Mouse (Mus musculus) left cerebral cortex, postnatal 14 days (tissue): ENCODE measurements around the gene Gm20388. TPM values are rescaled to one million over a fixed set of nuclear protein-coding genes. Genes with fewer than 3 reads are reported as not detected.

Experiments used
- DNase-seq, 2 experiments: peaks; one replicate each; pipeline ENCODE4 v3.0.0; 2021 to 2022; ENCODE audit warnings: low spot score in 2 of 2, mixed read lengths in 1 of 2
- intact Hi-C: fragments of 180-260 bp; cut with DNase I; formaldehyde crosslinking; loops from one replicate; pipeline ENCODE4 v1.15.1; 2025
- total RNA-seq, 2 experiments: library from RNA; stranded (reverse); gene quantifications; 2 replicates each; pipeline ENCODE4 v1.2.3; 2021

Gene Gm20388
- total RNA-seq, 2 experiments from 2014 or later: 2.8 to 7.3 TPM

GRCm38 (mm10) chr8:121919158-121919557 is 2008.5 kb downstream of the Gm20388 start:
- intact Hi-C loops: no loop called here
- DNase-seq: no peak

DNA sequence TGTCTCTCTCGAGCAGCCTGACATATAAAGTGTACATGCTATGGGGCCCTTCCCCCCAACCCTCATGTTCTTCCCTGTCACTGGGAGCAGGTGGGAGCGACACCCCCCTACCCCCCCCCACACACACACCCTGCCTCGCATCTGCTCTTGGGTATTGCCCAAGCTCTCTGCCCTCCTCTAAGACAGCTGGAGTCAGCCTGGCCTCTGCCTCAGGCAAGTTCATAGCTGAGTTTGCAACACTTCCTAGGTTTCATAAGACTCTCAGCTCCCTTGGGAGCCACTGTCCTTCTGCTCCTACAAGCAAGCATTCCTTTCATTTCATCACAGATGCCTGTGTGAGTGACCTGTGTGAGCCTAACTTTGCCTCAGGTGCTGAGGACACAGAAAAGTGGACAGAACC is 2009.1 kb downstream of the Gm20388 start:
- DNase-seq: no peak
- intact Hi-C loops: no loop called here

- no peak for DNase-seq
- intact Hi-C loops: no loop called here
Observed at GRCm38 (mm10) chr8:121921582-121921981, 2010.9 kb downstream of the Gm20388 start.

GRCm38 (mm10) chr8:121922101-121922500 is 2011.5 kb downstream of the Gm20388 start:
- no peak for DNase-seq
- intact Hi-C loops: no loop called here

DNA sequence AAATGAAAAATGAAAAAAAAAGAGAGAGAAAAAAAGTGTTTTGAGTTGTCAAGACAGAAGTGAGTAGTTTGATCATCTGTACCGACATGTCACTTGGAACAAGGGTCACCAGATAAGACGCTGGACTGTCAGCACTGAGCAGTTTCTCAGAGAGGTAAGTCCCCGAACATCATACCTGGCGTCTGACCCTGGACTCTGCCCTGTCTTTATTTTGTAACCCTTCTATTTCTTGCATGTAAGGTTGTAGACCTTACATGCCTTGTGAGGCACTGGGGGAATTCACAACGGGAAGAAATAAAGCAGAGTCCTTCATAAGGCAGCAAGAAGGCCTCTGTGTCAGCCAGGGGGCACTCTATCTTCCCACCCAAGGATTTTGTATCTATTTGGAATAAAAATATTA is 2014.0 kb downstream of the Gm20388 start:
- intact Hi-C loops: no loop called here
- no peak for DNase-seq

GRCm38 (mm10) chr8:121925624-121926023 is 2015.0 kb downstream of the Gm20388 start:
- intact Hi-C loops: no loop called here
- peak; percentile 83 to 90 for DNase-seq

DNA sequence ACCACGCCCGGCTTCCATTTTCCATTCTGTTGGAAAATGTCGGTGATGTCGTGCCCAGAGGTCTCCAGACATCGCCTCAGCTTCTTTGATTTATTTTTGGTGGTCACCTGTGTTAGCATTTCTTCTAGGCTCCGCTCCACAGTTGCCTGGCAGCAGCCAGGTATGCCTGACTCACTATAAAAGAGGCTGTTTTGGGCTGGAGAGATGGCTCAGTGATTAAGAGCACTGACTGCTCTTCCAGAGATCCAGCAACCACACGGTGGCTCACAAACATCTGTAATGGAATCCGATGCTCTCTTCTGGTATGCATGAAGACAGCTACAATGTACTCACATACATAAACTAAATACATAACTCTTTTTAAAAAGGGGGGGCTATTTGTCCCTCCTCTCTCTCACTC is 2015.6 kb downstream of the Gm20388 start:
- no peak for DNase-seq
- intact Hi-C loops: no loop called here

DNA sequence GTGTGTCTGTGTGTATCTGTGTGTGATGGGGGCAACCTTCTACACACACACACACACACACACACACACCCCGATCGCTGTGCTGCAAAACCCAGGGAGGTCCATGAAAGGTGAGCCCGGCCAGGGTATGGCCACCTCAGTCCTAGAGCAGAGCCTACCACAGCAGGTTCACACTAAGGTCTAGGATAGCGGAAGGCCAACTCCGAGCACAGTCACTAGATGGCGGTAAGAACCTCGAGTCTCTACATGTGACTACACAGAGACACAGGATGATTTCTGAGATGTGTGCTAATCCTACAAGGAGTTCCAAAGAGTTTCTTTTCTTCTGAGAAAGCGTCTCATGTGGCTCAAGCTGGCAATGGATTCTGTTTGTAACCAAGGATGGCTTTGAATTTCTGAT is 2016.7 kb downstream of the Gm20388 start:
- intact Hi-C loops: no loop called here
- DNase-seq: peak; percentile 59 to 68

- intact Hi-C loops: no loop called here
- no peak for DNase-seq
Observed at GRCm38 (mm10) chr8:121930047-121930446, 2019.4 kb downstream of the Gm20388 start.

GRCm38 (mm10) chr8:121931571-121931970 is 2020.9 kb downstream of the Gm20388 start:
- DNase-seq: no peak
- intact Hi-C loops: no loop called here

GRCm38 (mm10) chr8:121932026-121932667 is 2021.5 kb downstream of the Gm20388 start:
- no peak for DNase-seq
- intact Hi-C loops: no loop called here

GRCm38 (mm10) chr8:121932668-121933520 is 2022.3 kb downstream of the Gm20388 start:
- intact Hi-C loops: no loop called here
- DNase-seq: no peak

DNA sequence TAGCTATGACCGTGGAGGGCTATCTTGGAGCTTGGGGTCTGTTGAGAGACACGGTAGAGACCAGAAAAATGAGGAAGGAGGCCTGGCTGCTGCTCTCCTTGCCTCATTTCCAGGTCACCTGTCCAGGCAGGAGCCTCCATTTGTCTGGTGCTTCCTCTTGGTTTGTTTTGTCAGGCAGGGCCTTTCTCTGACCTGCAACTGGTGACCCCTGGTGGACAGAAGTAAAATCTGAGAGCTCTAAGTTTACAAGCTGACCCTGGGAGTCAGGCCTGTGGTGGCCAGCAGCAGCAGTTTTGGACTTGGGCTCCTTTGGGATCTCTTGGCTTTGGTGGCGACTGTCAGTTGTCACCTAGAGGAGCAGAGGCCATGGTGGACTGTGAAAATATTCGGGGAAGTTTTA is 2023.9 kb downstream of the Gm20388 start:
- no peak for DNase-seq
- intact Hi-C loops: no loop called here

GRCm38 (mm10) chr8:121934923-121935322 is 2024.3 kb downstream of the Gm20388 start:
- no peak for DNase-seq
- intact Hi-C loops: no loop called here

DNA sequence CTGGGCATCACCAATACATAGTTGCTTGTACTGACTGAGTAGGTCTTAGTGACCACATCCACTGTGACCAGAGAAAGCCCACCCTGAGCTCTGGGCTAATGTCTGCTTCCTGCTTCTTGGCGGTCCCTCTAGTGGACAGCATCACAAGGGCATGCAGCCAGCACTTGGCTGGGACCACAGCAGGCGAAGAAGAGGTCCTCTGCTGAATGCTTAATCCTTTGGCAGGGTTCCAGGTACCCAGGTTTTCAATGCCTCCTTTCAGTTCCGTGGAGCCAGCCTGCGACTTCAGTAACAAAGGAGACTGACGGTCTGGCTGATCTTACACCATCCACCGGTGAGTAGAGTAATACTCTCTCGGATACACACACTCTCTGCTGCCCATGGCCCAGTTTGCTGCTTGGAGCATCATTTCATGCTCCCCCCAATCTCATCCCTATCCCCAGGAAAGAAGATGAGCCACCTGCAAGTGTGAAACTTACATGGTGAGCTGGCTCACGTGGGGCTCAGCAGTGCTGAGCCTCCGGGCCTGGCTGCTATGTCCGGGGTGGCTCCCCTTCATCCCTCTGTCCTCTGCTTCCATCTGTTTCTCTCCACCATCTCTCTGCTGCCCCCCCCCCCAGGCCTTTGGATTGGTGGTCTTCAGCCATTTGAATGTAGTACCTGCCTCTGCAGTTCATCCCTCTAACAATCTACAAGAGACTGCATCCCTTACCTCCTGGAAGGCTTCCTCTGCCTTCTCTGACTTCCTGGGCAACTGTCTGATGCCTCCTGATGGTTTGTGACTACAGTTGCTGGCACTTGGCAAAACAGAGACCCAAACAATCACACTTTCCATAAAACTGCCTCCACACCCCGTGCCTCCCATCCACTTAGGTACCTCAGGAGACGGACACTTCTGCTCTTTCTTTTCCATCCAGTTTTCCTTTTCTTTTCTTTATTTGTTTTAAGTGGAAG is 2025.0 kb downstream of the Gm20388 start:
- intact Hi-C loops: no loop called here
- peak; percentile 79 to 85 for DNase-seq

DNA sequence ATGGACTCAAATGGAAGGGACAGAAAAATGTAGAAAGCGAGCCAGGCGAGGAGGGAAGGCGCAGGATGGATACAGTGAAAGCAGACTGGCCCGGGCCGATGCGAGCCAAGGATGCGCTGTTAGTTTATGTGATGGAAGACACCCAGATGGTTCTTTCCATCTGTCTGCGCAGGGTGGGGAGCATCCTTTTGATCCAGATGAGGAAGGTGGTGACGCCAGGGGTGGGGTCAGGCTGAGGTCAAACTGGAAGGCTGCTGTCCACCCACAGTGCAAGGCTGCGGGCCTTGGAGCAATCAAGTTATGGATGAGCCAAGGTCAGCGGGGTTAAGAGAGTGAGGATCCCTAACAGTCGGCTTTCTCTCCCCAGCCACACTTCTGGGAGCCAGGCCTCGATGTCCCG is 2025.8 kb downstream of the Gm20388 start:
- no peak for DNase-seq

GRCm38 (mm10) chr8:121938732-121939131 is 2028.1 kb downstream of the Gm20388 start:
- intact Hi-C loops: no loop called here

More for the DNA sequence above, 2025.8 kb downstream of the Gm20388 start:
- intact Hi-C loops: no loop called here

DNA sequence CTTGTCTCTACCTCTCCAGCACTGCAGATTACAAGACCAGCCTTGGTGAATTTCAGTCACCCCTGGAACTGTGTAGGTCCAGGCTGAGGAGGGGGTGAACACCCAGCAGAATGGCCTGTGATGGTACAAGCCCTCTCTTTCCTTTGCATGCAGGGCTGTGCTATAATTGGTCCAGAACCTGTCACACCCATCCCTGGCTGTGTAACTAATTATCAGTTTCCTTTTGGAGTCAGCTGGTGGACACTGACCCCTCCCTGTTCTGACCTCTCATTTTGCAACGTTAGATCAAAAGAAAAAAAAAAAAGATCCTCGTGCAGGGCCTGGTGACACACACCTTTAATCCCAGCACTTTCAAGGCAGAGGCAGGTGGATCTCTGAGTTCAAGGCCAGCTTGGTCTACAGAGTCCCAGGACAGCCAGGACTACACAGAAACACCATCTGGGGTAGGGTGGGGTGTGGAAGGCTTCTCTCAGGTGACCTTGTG is 2032.5 kb downstream of the Gm20388 start:
- no peak for DNase-seq
- intact Hi-C loops: no loop called here

More at GRCm38 (mm10) chr8:121938732-121939131, 2028.1 kb downstream of the Gm20388 start:
- no peak for DNase-seq

- no peak for DNase-seq
- intact Hi-C loops: no loop called here
Observed at GRCm38 (mm10) chr8:121943716-121944115, 2033.1 kb downstream of the Gm20388 start.

- DNase-seq: no peak
Observed at GRCm38 (mm10) chr8:121944831-121945230, 2034.2 kb downstream of the Gm20388 start, which contains the start of gene Car5a. Car5a (minus strand) TSS chr8:121944904.

More at GRCm38 (mm10) chr8:121944831-121945230, 2034.2 kb downstream of the Gm20388 start, which contains the start of gene Car5a:
- intact Hi-C loops: no loop called here
